Mouse (Mus musculus): ENCODE results near the gene Supt5. TPM values are rescaled to one million over a fixed set of nuclear protein-coding genes. Genes with fewer than 3 reads are reported as not detected.

The Supt5 gene
- total and polyA plus RNA-seq, 3 experiments, result 35.5 to 111 (median 67.3) TPM

GRCm38 (mm10) chr7:28367663-28368275, 29.2 kb upstream of the Supt5 start:
- Histone ChIP-seq H3K27ac (ENCODE audit: insufficient read depth, low read depth) (no peak overlapping the region), H3K9me3 (replicated peaks; ENCODE audit: low read length) (no peaks in the 10 kb centered on the region), H3K79me2 (replicated peaks; ENCODE audit: control insufficient read depth, extremely low read depth, insufficient read depth, poor library complexity, severe bottlenecking) (no peaks in the 10 kb centered on the region), H3K4me2 (ENCODE audit: insufficient read depth, low read depth, poor library complexity, severe bottlenecking) (no peak overlapping the region), H3K9ac (ENCODE audit: insufficient read depth, low read depth) (no peak overlapping the region), H3K36me3 (replicated peaks in 1 of 2; ENCODE audit: control insufficient read depth in 1 of 2, insufficient read depth in 1 of 2, low read length in 1 of 2) (peaks cover 0 to 46% of the 10 kb centered on the region in 2 experiments), H3K4me1 (ENCODE audit: control insufficient read depth in 1 of 2, insufficient read depth in 2 of 2) (peaks cover 7 to 15% of the 10 kb centered on the region in 2 experiments), H3K27me3 (replicated peaks) (no peaks in the 10 kb centered on the region), H3K4me3 (replicated peaks in 1 of 3; ENCODE audit: low read depth in 2 of 3, low read length in 2 of 3, poor library complexity in 1 of 3) (no peak overlapping the region)
- DNase-seq (ENCODE audit: extremely low read depth), result no peak
- TF ChIP-seq ELF1 (IDR thresholded peaks at IDR 0.05; ENCODE audit: low read depth, low read length) (no peak), POLR2AphosphoS2 (IDR thresholded peaks at IDR 0.05; ENCODE audit: low read depth, low read length) (no peak), POLR2A (IDR thresholded peaks at IDR 0.05; ENCODE audit: low read depth, low read length) (no peak), ZNF384 (IDR thresholded peaks at IDR 0.05; ENCODE audit: low read depth, low read length) (no peak)
- in situ Hi-C loops (cut with MboI; ENCODE audit: low pct_ligation_motif_present, low pct_unique_long_range_greater_than_20kb, low sequenced_read_pairs), result no loop called here
- dilution Hi-C loops (cut with MboI; ENCODE audit: extremely low pct_ligation_motif_present, extremely low pct_unique_long_range_greater_than_20kb, low sequenced_read_pairs), result no loop called here

GRCm38 (mm10) chr7:28362441-28363060, 24.0 kb upstream of the Supt5 start:
- Histone ChIP-seq H3K36me3 (replicated peaks in 1 of 2; ENCODE audit: control insufficient read depth in 1 of 2, insufficient read depth in 1 of 2, low read length in 1 of 2) (peaks cover 11 to 62% of the 10 kb centered on the region in 2 experiments), H3K27me3 (replicated peaks) (no peaks in the 10 kb centered on the region), H3K4me2 (ENCODE audit: insufficient read depth, low read depth, poor library complexity, severe bottlenecking) (no peak overlapping the region), H3K4me3 (replicated peaks in 1 of 3; ENCODE audit: low read depth in 2 of 3, low read length in 2 of 3, poor library complexity in 1 of 3) (no peak overlapping the region), H3K9me3 (replicated peaks; ENCODE audit: low read length) (no peaks in the 10 kb centered on the region), H3K4me1 (ENCODE audit: control insufficient read depth in 1 of 2, insufficient read depth in 2 of 2) (peaks cover 3 to 12% of the 10 kb centered on the region in 2 experiments), H3K79me2 (replicated peaks; ENCODE audit: control insufficient read depth, extremely low read depth, insufficient read depth, poor library complexity, severe bottlenecking) (no peaks in the 10 kb centered on the region), H3K9ac (ENCODE audit: insufficient read depth, low read depth) (no peak overlapping the region), H3K27ac (ENCODE audit: insufficient read depth, low read depth) (no peak overlapping the region)
- TF ChIP-seq HCFC1 (IDR thresholded peaks at IDR 0.05; ENCODE audit: low read depth, low read length), result no peak
- no peak for TF ChIP-seq MAFK (IDR thresholded peaks at IDR 0.05; ENCODE audit: insufficient replicate concordance, low read length)
- no peak for TF ChIP-seq ZMIZ1 (IDR thresholded peaks at IDR 0.05; ENCODE audit: low read depth, low read length)
- no peak for TF ChIP-seq MAX (IDR thresholded peaks at IDR 0.05; ENCODE audit: low read length)
- no peak for TF ChIP-seq NRF1 (IDR thresholded peaks at IDR 0.05; ENCODE audit: low read depth, low read length)
- no peak for TF ChIP-seq CTCF (conservative IDR thresholded peaks at IDR 0.05 in 1 of 2, IDR thresholded peaks at IDR 0.05 in 1 of 2; ENCODE audit: low read depth in 2 of 2, low read length in 2 of 2)
- no peak for TF ChIP-seq JUN (IDR thresholded peaks at IDR 0.05; ENCODE audit: insufficient read depth, low read depth, low read length)
- DNase-seq (ENCODE audit: extremely low read depth), result no peak
- dilution Hi-C loops (cut with MboI; ENCODE audit: extremely low pct_ligation_motif_present, extremely low pct_unique_long_range_greater_than_20kb, low sequenced_read_pairs), result no loop called here
- in situ Hi-C loops (cut with MboI; ENCODE audit: low pct_ligation_motif_present, low pct_unique_long_range_greater_than_20kb, low sequenced_read_pairs), result no loop called here

- no peaks in the 10 kb centered on the region for H3K9me3 ChIP-seq (replicated peaks; ENCODE audit: low read length)
- no peak overlapping the region for H3K9ac ChIP-seq (ENCODE audit: insufficient read depth, low read depth)
- no peak for TF ChIP-seq POLR2AphosphoS2 (IDR thresholded peaks at IDR 0.05; ENCODE audit: low read depth, low read length)
- no peak for TF ChIP-seq TCF12 (IDR thresholded peaks at IDR 0.05; ENCODE audit: low read depth, low read length)
- no peak for TF ChIP-seq IRF4 (IDR thresholded peaks at IDR 0.05; ENCODE audit: low read depth, low read length)
- no peak for TF ChIP-seq ELF1 (IDR thresholded peaks at IDR 0.05; ENCODE audit: low read depth, low read length)
- no peak for TF ChIP-seq TBP (conservative IDR thresholded peaks at IDR 0.05; ENCODE audit: low read depth, low read length)
- no peak for TF ChIP-seq JUN (IDR thresholded peaks at IDR 0.05; ENCODE audit: insufficient read depth, low read depth, low read length)
- H3K36me3 ChIP-seq (replicated peaks in 1 of 2; ENCODE audit: control insufficient read depth in 1 of 2, insufficient read depth in 1 of 2, low read length in 1 of 2), result peaks cover 11 to 55% of the 10 kb centered on the region in 2 experiments
- dilution Hi-C loops (cut with MboI; ENCODE audit: extremely low pct_ligation_motif_present, extremely low pct_unique_long_range_greater_than_20kb, low sequenced_read_pairs), result no loop called here
- no peak overlapping the region for H3K27ac ChIP-seq (ENCODE audit: insufficient read depth, low read depth)
- H3K79me2 ChIP-seq (replicated peaks; ENCODE audit: control insufficient read depth, extremely low read depth, insufficient read depth, poor library complexity, severe bottlenecking), result no peaks in the 10 kb centered on the region
- no peak overlapping the region for H3K4me3 ChIP-seq (replicated peaks in 1 of 3; ENCODE audit: low read depth in 2 of 3, low read length in 2 of 3, poor library complexity in 1 of 3)
- in situ Hi-C loops (cut with MboI; ENCODE audit: low pct_ligation_motif_present, low pct_unique_long_range_greater_than_20kb, low sequenced_read_pairs), result no loop called here
- no peak overlapping the region for H3K4me2 ChIP-seq (ENCODE audit: insufficient read depth, low read depth, poor library complexity, severe bottlenecking)
- DNase-seq (ENCODE audit: extremely low read depth), result no peak
- peaks cover 3 to 12% of the 10 kb centered on the region in 2 experiments for H3K4me1 ChIP-seq (ENCODE audit: control insufficient read depth in 1 of 2, insufficient read depth in 2 of 2)
- no peaks in the 10 kb centered on the region for H3K27me3 ChIP-seq (replicated peaks)
Measured at GRCm38 (mm10) chr7:28361647-28362341, 23.2 kb upstream of the Supt5 start.
